Mouse (Mus musculus): Measurements from ENCODE around the gene Dmc1. TPM values are rescaled to one million over a fixed set of nuclear protein-coding genes. Genes with fewer than 3 reads are reported as not detected.

The Dmc1 gene
- polyA plus RNA-seq, 1 experiment, result 0.74 TPM

GRCm38 (mm10) chr15:79533796-79534195 lies 71.1 kb downstream of the Dmc1 start:
- Histone ChIP-seq H3K36me3 (ENCODE audit: control insufficient read depth, insufficient read depth, low read length) (peaks cover 100% of the 10 kb centered on the region), H3K4me1 (replicated peaks; ENCODE audit: control insufficient read depth, insufficient read depth, low read length) (no peaks in the 10 kb centered on the region), H3K4me3 (ENCODE audit: control insufficient read depth, insufficient read depth, low read length) (no peak overlapping the region), H3K27ac (ENCODE audit: control insufficient read depth, insufficient read depth, low read length) (no peak overlapping the region), H3K27me3 (ENCODE audit: control insufficient read depth, insufficient read depth, low read length) (no peaks in the 10 kb centered on the region)
- no peak for DNase-seq
- 95% methylated on average over 3 of the region's 3 CpGs for WGBS
- no peak for TF ChIP-seq POLR2A (IDR thresholded peaks at IDR 0.05; ENCODE audit: control insufficient read depth, extremely low read depth, insufficient read depth, low read length, poor library complexity)
- TF ChIP-seq CTCF (IDR thresholded peaks at IDR 0.05; ENCODE audit: borderline replicate concordance, control insufficient read depth, extremely low read depth, insufficient read depth, low read length, poor library complexity), result no peak

- no peaks in the 10 kb centered on the region for H3K4me1 ChIP-seq (replicated peaks; ENCODE audit: control insufficient read depth, insufficient read depth, low read length)
- H3K36me3 ChIP-seq (ENCODE audit: control insufficient read depth, insufficient read depth, low read length), result peaks cover 76% of the 10 kb centered on the region
- no peak for DNase-seq
- 97% methylated on average over 7 of the region's 7 CpGs for WGBS
- no peak overlapping the region for H3K27ac ChIP-seq (ENCODE audit: control insufficient read depth, insufficient read depth, low read length)
- no peak overlapping the region for H3K4me3 ChIP-seq (ENCODE audit: control insufficient read depth, insufficient read depth, low read length)
- no peaks in the 10 kb centered on the region for H3K27me3 ChIP-seq (ENCODE audit: control insufficient read depth, insufficient read depth, low read length)
- no peak for TF ChIP-seq CTCF (IDR thresholded peaks at IDR 0.05; ENCODE audit: borderline replicate concordance, control insufficient read depth, extremely low read depth, insufficient read depth, low read length, poor library complexity)
- no peak for TF ChIP-seq POLR2A (IDR thresholded peaks at IDR 0.05; ENCODE audit: control insufficient read depth, extremely low read depth, insufficient read depth, low read length, poor library complexity)
These were observed 75.0 kb downstream of the Dmc1 start for GRCm38 (mm10) chr15:79529935-79530334.

- Histone ChIP-seq H3K27me3 (ENCODE audit: control insufficient read depth, insufficient read depth, low read length) (no peaks in the 10 kb centered on the region), H3K4me1 (replicated peaks; ENCODE audit: control insufficient read depth, insufficient read depth, low read length) (no peaks in the 10 kb centered on the region), H3K27ac (ENCODE audit: control insufficient read depth, insufficient read depth, low read length) (no peak overlapping the region), H3K4me3 (ENCODE audit: control insufficient read depth, insufficient read depth, low read length) (no peak overlapping the region), H3K36me3 (ENCODE audit: control insufficient read depth, insufficient read depth, low read length) (peaks cover 57% of the 10 kb centered on the region)
- no peak for DNase-seq
- WGBS, result 86% methylated on average over 5 of the region's 5 CpGs
- TF ChIP-seq POLR2A (IDR thresholded peaks at IDR 0.05; ENCODE audit: control insufficient read depth, extremely low read depth, insufficient read depth, low read length, poor library complexity) (no peak), CTCF (IDR thresholded peaks at IDR 0.05; ENCODE audit: borderline replicate concordance, control insufficient read depth, extremely low read depth, insufficient read depth, low read length, poor library complexity) (no peak)
These were observed 76.8 kb downstream of the Dmc1 start for GRCm38 (mm10) chr15:79527991-79528639.

GRCm38 (mm10) chr15:79527192-79527591 lies 77.7 kb downstream of the Dmc1 start:
- no peaks in the 10 kb centered on the region for H3K27me3 ChIP-seq (ENCODE audit: control insufficient read depth, insufficient read depth, low read length)
- DNase-seq, result no peak
- TF ChIP-seq CTCF (IDR thresholded peaks at IDR 0.05; ENCODE audit: borderline replicate concordance, control insufficient read depth, extremely low read depth, insufficient read depth, low read length, poor library complexity), result no peak
- no peak for TF ChIP-seq POLR2A (IDR thresholded peaks at IDR 0.05; ENCODE audit: control insufficient read depth, extremely low read depth, insufficient read depth, low read length, poor library complexity)
- 93% methylated on average over 4 of the region's 4 CpGs for WGBS
- H3K27ac ChIP-seq (ENCODE audit: control insufficient read depth, insufficient read depth, low read length), result no peak overlapping the region
- H3K4me3 ChIP-seq (ENCODE audit: control insufficient read depth, insufficient read depth, low read length), result no peak overlapping the region
- peaks cover 48% of the 10 kb centered on the region for H3K36me3 ChIP-seq (ENCODE audit: control insufficient read depth, insufficient read depth, low read length)
- no peaks in the 10 kb centered on the region for H3K4me1 ChIP-seq (replicated peaks; ENCODE audit: control insufficient read depth, insufficient read depth, low read length)

- WGBS, result 83% methylated on average over 9 of the region's 9 CpGs
- H3K36me3 ChIP-seq (ENCODE audit: control insufficient read depth, insufficient read depth, low read length), result peaks cover 38% of the 10 kb centered on the region
- H3K4me1 ChIP-seq (replicated peaks; ENCODE audit: control insufficient read depth, insufficient read depth, low read length), result no peaks in the 10 kb centered on the region
- no peak overlapping the region for H3K27ac ChIP-seq (ENCODE audit: control insufficient read depth, insufficient read depth, low read length)
- no peak for DNase-seq
- no peak overlapping the region for H3K4me3 ChIP-seq (ENCODE audit: control insufficient read depth, insufficient read depth, low read length)
- TF ChIP-seq POLR2A (IDR thresholded peaks at IDR 0.05; ENCODE audit: control insufficient read depth, extremely low read depth, insufficient read depth, low read length, poor library complexity), result no peak
- no peak for TF ChIP-seq CTCF (IDR thresholded peaks at IDR 0.05; ENCODE audit: borderline replicate concordance, control insufficient read depth, extremely low read depth, insufficient read depth, low read length, poor library complexity)
- no peaks in the 10 kb centered on the region for H3K27me3 ChIP-seq (ENCODE audit: control insufficient read depth, insufficient read depth, low read length)
These were observed 78.7 kb downstream of the Dmc1 start for GRCm38 (mm10) chr15:79525979-79526768.

GRCm38 (mm10) chr15:79525564-79525963 lies 79.3 kb downstream of the Dmc1 start:
- WGBS, result 87% methylated on average over 5 of the region's 5 CpGs
- H3K27me3 ChIP-seq (ENCODE audit: control insufficient read depth, insufficient read depth, low read length), result no peaks in the 10 kb centered on the region
- TF ChIP-seq CTCF (IDR thresholded peaks at IDR 0.05; ENCODE audit: borderline replicate concordance, control insufficient read depth, extremely low read depth, insufficient read depth, low read length, poor library complexity) (no peak), POLR2A (IDR thresholded peaks at IDR 0.05; ENCODE audit: control insufficient read depth, extremely low read depth, insufficient read depth, low read length, poor library complexity) (no peak)
- no peaks in the 10 kb centered on the region for H3K4me1 ChIP-seq (replicated peaks; ENCODE audit: control insufficient read depth, insufficient read depth, low read length)
- peaks cover 32% of the 10 kb centered on the region for H3K36me3 ChIP-seq (ENCODE audit: control insufficient read depth, insufficient read depth, low read length)
- no peak for DNase-seq
- H3K4me3 ChIP-seq (ENCODE audit: control insufficient read depth, insufficient read depth, low read length), result no peak overlapping the region
- no peak overlapping the region for H3K27ac ChIP-seq (ENCODE audit: control insufficient read depth, insufficient read depth, low read length)
